Mouse (Mus musculus) CH12.LX (cell line): ENCODE data around the gene Clmn.

Experiments used
- CTCF ChIP-seq, 2 experiments: IDR thresholded peaks in 1 of 2; conservative IDR thresholded peaks in 1 of 2; 2 replicates each; pipeline ENCODE4 v1.5.1; 2011 to 2012; ENCODE audit warnings: low read depth in 2 of 2, low read length in 2 of 2, improper control_type of control experiment in 1 of 2, inconsistent platforms in 1 of 2, mild to moderate bottlenecking in 1 of 2, moderate library complexity in 1 of 2
- EP300 ChIP-seq: IDR thresholded peaks from 2 replicates; pipeline ENCODE4 v1.6.1; 2011; ENCODE audit warnings: low read length, improper control_type of control experiment
- MAX ChIP-seq: IDR thresholded peaks from 2 replicates; pipeline ENCODE4 v1.6.1; 2011; ENCODE audit warnings: low read length, improper control_type of control experiment
- MAZ ChIP-seq: IDR thresholded peaks from 2 replicates; pipeline ENCODE4 v1.6.1; 2012; ENCODE audit warnings: low read depth, mild to moderate bottlenecking, inconsistent platforms, low read length, improper control_type of control experiment, moderate library complexity
- MXI1 ChIP-seq: IDR thresholded peaks from 2 replicates; pipeline ENCODE4 v1.6.1; 2011; ENCODE audit warnings: mild to moderate bottlenecking, low read depth, low read length, improper control_type of control experiment
- POLR2A ChIP-seq: IDR thresholded peaks from 2 replicates; pipeline ENCODE4 v1.6.1; 2011; ENCODE audit warnings: low read depth, mild to moderate bottlenecking, improper control_type of control experiment, low read length
- ZC3H11A ChIP-seq: IDR thresholded peaks from 2 replicates; pipeline ENCODE4 v1.6.1; 2012; ENCODE audit warnings: low read depth, mild to moderate bottlenecking, inconsistent platforms, low read length, improper control_type of control experiment

- peak in 1 of 2 experiments; percentile 56; a peak in 2 of 4 replicates for TF ChIP-seq CTCF (conservative IDR thresholded peaks at IDR 0.05 in 1 of 2, IDR thresholded peaks at IDR 0.05 in 1 of 2; ENCODE audit: low read depth in 2 of 2, low read length in 2 of 2)
- no peak for TF ChIP-seq ZC3H11A
- TF ChIP-seq MAX = no peak
- no peak for TF ChIP-seq MXI1
- TF ChIP-seq MAZ = no peak
- TF ChIP-seq POLR2A = no peak
- no peak for TF ChIP-seq EP300
These were observed 35.1 kb downstream of the Clmn start for GRCm38 (mm10) chr12:104829596-104830282.
